Mouse (Mus musculus) left cerebral cortex, postnatal 4 days (tissue): ENCODE results near the gene Znrf2. TPM values are rescaled to one million over a fixed set of nuclear protein-coding genes. Genes with fewer than 3 reads are reported as not detected.

Source experiments
- DNase-seq: peaks from one replicate; pipeline ENCODE4 v3.0.0-alpha.2; 2022
- intact Hi-C: fragments of 180-260 bp; cut with DNase I; formaldehyde crosslinking; loops from one replicate; pipeline ENCODE4 v1.15.1; 2025
- total RNA-seq, 2 experiments: library from RNA; stranded (reverse); gene quantifications; 2 replicates each; pipeline ENCODE4 v1.2.3; 2021

Znrf2 gene
- total RNA-seq: 10 to 100 TPM; 62.1 to 65.2 TPM

DNA sequence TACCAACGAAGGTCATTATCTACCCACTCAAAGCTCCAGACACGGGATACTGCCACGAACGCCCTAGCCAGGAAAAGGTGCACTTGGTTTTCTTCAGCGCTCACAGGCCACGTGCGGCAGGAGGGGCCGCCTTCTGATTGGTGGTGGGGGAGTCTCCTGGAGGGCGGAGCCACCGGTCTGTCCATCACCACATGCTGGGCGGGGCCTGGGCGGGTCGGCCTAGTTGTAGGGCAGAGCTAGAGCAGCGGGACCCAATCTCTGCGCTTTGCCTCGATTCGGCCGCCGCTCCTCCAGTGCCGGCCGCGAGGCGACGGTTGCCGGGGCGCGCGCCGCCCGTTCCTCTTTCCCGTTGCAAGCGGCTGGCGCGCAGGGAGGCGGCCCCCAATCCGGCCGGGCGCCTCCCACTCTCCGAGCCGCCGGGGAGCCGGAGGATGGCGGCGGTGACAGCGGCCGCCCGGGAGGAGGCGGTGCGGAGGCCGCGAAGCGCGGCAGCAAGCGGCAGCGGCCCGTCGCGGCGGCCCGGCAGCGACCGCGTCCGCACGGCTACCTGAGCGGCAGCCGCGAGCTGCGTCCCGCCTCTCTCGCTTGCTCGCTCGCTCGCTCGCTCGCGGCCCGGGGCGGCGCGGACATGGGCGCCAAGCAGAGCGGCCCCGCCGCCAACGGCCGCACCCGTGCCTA is at the start of gene Znrf2:
Znrf2 (plus strand) TSS at position 529 of the 678 bp plus-strand sequence.
- intact Hi-C loops: loop anchor here (5.0 to 10.0 kb wide), 2 partner anchors 114 to 178 kb away; partner anchors contain the start of gene Ggct
- peak; percentile 100 for DNase-seq

DNA sequence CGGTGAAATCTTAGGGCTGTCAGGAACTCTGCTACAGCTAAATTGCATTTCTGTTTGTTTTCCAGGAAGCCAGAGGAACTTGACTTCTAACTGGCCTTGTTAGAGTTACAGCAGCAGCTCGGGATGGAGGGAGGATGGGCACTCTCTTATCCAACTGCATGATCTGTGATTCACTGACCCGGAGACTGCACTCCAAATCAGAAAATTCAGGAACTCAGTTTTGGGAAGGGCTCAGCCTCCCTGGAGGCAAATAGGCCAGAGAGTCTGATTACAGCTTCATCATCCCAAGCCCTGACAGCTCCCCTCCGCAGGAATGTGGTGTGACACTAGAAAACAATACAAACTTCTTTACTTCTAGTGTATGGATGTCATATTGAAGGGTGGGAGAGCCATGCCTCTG is 49.0 kb upstream of the Znrf2 start:
- intact Hi-C loops: no loop called here
- no peak for DNase-seq

- no peak for DNase-seq
- intact Hi-C loops: no loop called here
Measured at GRCm38 (mm10) chr6:54770766-54771165, 46.0 kb upstream of the Znrf2 start.

- intact Hi-C loops: no loop called here
- DNase-seq: peak; percentile 70
Measured at GRCm38 (mm10) chr6:54771171-54771570, 45.5 kb upstream of the Znrf2 start.

DNA sequence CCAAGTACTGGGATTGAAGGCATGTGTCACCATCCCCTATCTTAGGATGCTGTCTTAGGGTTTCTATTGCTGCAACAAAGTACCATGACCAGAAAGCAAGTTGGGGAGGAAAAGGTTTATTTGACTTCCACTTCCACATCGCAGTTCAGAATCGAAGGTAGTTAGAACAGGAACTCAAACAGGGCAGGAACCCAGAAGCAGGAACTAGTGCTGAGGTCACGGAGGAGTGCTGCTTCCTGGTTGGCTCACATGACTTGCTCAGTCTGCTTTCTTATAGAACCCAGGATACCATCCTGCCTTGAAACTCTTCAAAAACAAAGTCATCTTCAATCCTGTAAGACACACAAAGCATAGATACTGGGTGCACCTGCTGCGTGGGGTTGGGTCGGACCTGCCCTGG is 44.6 kb upstream of the Znrf2 start:
- no peak for DNase-seq
- intact Hi-C loops: no loop called here

GRCm38 (mm10) chr6:54775739-54776138 is 41.0 kb upstream of the Znrf2 start:
- intact Hi-C loops: no loop called here

GRCm38 (mm10) chr6:54777661-54778060 is 39.1 kb upstream of the Znrf2 start:
- intact Hi-C loops: no loop called here
- DNase-seq: no peak

More at GRCm38 (mm10) chr6:54775739-54776138, 41.0 kb upstream of the Znrf2 start:
- DNase-seq: no peak

DNA sequence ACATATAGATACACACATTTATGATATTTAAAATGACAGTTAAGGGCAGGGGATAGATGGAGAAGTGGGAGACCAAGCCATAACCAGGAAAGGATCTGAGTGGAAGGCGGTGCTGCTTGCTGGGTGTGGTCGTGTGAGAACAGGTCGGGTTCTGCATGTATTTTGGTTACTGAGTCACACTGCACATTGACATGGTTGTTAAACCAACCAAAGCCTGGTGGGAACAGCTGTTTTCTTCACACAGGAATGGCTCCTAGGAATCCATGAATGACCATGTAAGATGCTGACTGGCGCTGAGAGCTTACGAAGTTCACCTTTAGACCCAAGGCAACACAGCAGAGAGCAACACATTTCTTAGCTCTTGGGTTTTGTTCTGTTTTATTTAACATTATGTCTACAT is 36.7 kb upstream of the Znrf2 start:
- no peak for DNase-seq
- intact Hi-C loops: no loop called here

- no peak for DNase-seq
- intact Hi-C loops: no loop called here
Measured at GRCm38 (mm10) chr6:54780569-54781304, 36.0 kb upstream of the Znrf2 start.

DNA sequence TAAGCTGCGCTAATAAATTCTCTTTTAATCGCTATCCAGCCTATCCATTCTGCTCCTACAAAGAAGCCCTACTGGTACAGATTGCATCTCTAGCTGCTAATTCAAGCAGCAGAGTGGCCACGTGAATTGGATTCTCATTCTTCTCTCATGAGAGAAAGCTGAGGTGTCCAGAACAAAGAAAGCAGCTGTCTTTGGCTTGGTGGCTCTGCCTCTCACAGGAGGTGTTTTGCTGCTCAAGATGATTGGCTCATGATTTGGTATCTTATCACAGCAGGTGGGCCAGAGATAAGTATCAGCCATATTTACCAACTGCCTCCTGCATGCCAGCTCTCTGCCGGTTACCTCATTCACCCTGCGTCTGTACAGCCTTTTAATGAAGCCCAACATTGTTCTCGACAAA is 34.8 kb upstream of the Znrf2 start:
- intact Hi-C loops: no loop called here
- DNase-seq: no peak

DNA sequence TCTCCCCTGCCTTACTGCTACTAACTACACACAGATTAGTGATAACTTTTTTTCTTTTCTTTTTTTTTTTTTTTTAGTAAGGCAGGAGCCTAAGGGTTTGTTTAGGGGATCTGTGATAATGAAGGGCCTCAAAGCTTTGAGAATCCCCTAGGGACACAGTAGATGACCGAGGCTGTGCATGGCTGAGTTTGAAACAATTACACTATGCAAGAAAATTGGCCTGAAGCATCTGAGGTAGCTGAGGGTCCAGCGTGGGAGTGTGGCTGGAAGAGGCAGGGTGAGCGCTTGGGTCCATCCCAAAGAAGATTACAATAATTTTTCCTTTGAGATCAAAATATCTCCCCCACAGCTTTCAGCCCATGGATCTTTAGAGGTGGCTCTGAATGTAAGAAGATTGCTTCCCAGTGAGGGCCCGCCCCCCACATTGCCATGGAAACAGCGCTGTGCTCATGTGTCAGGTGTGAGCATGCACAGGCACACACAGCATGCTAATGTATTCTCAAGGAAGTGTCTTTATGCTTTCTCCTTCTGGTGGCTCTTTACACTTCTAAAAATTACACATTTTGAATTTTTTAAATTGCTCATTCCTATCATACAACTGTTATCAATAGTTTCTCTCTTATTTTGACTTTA is 31.5 kb upstream of the Znrf2 start:
- peak; percentile 26 for DNase-seq
- intact Hi-C loops: no loop called here

DNA sequence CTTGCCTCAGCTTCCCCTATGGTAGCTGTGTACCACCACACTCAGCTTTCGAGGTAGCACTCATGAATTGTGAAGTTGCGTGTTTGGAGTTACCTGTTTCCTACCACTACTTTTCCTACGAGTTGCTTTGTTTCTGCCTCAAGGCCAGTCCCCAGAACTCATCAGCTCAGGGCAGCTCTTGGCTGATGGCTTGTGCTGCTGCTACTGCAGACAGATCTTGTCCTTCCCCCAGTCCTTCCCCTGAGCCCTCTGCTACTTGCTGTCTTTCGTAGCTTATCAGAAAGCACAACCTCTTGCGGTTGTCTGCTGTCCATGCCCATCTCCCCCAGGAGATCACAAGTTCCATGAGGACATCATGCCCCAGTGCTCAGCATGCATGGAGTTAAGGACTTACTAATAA is 29.9 kb upstream of the Znrf2 start:
- intact Hi-C loops: no loop called here
- DNase-seq: no peak

GRCm38 (mm10) chr6:54788493-54788892 is 28.2 kb upstream of the Znrf2 start:
- intact Hi-C loops: no loop called here
- DNase-seq: no peak

DNA sequence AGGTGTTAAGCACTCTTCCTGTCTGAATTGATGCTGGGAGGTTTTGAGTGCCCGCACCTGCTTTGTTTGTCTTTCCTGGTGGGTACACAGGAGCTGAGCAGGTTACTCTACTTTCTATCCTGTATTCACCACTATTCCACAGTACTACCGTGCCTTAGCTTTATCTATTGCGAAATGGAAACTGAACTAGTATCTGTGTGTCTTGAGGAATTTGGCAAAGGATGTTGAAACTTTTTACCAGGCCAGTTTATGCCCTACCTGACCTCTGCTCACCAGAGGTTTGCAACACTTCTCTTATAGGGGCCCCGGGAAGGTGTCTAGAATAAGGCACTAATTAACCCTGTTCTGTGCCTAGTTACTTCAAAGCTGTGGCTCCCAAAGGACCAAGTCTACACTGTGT is 27.6 kb upstream of the Znrf2 start:
- intact Hi-C loops: no loop called here
- DNase-seq: no peak

DNA sequence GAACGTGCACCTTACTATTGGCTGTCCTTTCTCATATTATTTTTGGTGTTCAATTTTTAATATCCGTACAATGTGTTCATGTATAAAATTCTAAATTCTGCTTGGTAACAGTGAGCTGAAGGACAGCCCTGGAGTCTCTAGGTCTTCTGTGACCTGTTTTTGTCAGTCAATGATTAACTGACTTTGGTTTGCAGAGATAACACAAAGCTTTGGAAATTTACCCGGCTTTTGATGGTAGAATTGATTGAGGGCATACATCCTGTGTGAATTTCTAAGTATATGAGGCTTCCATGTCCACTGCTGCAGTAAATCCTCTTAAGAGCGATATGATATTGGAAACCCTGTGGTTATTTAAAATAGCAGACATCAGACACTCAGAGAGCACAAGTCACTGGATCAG is 26.6 kb upstream of the Znrf2 start:
- intact Hi-C loops: no loop called here
- DNase-seq: no peak

DNA sequence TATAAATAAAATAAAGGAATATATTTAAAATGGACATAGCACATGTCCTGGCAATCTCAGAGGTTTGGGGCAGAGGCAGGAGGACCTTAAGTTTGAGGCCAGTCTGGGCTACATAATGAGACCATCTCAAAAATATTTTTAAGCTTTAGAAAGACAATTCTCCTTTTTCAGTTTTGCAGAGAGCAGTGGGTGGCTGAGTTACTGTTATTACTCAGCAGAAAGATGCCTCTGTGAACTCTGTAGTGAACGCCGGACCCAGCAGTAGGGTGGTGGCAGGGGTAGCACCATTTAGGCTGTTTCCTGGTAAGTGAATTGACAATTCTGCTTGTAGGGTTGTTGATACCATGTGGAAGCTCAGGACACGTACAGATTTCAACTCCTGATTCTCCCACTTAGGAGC is 22.9 kb upstream of the Znrf2 start:
- intact Hi-C loops: no loop called here
- DNase-seq: no peak

DNA sequence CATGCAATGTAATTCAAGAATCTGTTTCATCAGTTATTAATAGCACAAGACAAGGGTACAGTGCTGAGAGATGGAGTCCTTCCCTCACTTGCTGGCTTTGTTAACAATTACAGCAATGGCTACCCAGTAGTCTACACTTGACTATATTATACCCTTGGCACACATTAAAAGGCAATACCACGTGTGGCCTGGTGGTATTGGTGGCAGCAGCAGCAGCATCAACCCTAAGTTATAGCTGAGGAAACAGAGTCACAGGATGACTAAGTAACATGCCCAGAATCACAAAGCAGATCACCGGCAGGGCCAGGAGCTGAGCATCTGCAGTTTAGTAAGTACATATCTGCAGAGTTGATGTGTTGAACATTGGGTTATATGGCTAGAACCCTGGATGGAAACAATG is 22.3 kb upstream of the Znrf2 start:
- no peak for DNase-seq
- intact Hi-C loops: no loop called here

- intact Hi-C loops: no loop called here
- DNase-seq: no peak
Measured at GRCm38 (mm10) chr6:54794991-54795390, 21.7 kb upstream of the Znrf2 start.

DNA sequence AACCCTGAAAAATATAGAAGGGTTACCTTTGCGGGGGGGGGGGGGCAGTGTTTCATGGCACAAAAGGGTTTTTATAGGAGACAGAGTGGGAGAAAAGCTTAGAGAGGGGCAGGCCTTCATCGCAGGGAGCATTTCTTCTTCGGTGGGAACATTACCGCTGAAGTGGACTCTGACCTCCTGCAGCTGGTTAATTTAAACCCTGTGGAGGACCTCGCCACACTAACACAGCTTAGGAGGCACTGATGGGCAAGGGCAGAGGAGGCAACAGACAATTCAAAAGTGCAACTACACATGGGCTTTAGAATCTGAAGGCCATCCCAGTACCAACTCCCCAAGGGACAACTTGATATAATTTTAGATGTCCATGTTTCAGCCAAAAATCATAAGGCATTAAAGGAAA is 20.7 kb upstream of the Znrf2 start:
- DNase-seq: no peak
- intact Hi-C loops: no loop called here

DNA sequence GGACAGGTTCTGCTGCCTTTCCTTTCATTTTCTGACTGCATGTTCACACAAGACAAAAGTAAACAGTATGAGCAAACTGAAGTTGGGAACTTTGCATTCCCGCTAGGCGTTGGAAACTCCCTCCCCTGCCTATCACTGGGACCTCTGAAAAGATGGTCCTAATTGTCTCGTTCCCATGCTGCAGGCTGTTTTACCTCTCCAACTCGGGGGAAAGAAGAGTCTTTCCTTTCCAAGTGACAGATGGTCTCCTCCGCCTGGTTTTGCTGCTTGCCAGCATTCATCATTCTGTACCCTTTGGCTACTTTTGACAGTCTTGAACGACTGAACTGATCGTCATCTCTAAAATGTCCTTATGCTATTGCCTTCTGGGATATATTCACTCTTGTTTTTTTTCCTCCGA is 14.4 kb upstream of the Znrf2 start:
- intact Hi-C loops: loop anchor here (5.0 kb wide), 1 partner anchor 80 kb away; no protein-coding TSS in a partner anchor
- peak; percentile 53 for DNase-seq

GRCm38 (mm10) chr6:54804066-54804864 is 12.5 kb upstream of the Znrf2 start:
- intact Hi-C loops: loop anchor here (5.0 kb wide), 1 partner anchor 82 kb away; no protein-coding TSS in a partner anchor

More at GRCm38 (mm10) chr6:54804066-54804864, 12.5 kb upstream of the Znrf2 start:
- no peak for DNase-seq
